Mouse (Mus musculus) liver, embryonic 12.5 days (tissue): ENCODE results near the gene Cd300lg. TPM values are rescaled to one million over a fixed set of nuclear protein-coding genes. Genes with fewer than 3 reads are reported as not detected.
A peak's percentile ranks its signal among the peaks of the same experiment; 100 is the strongest.

Source experiments
- ATAC-seq: fragments of 200-750 bp; cut with Nextera tagmentation; 2 replicates; pipeline ENCODE4 v1.8.0; 2017; ENCODE audit warnings: moderate number of reproducible peaks, mild to moderate bottlenecking, moderate library complexity
- H3K27ac ChIP-seq: fragments of 300-500 bp; sonication (generic); 2 replicates; pipeline ENCODE4 v1.5.1; 2016; ENCODE audit warnings: mild to moderate bottlenecking
- H3K27me3 ChIP-seq: fragments of 300-500 bp; sonication (generic); replicated peaks from 2 replicates; pipeline ENCODE4 v1.6.1; 2016; ENCODE audit warnings: mild to moderate bottlenecking, moderate library complexity
- H3K36me3 ChIP-seq: fragments of 300-500 bp; sonication (generic); 2 replicates; pipeline ENCODE4 v1.6.1; 2016; ENCODE audit warnings: mild to moderate bottlenecking, moderate library complexity
- H3K4me1 ChIP-seq: fragments of 300-500 bp; sonication (generic); 2 replicates; pipeline ENCODE4 v1.6.1; 2016
- H3K4me2 ChIP-seq: fragments of 300-500 bp; sonication (generic); 2 replicates; pipeline ENCODE4 v1.6.1; 2016; ENCODE audit warnings: mild to moderate bottlenecking, moderate library complexity
- H3K4me3 ChIP-seq: fragments of 300-500 bp; sonication (generic); 2 replicates; pipeline ENCODE4 v1.5.1; 2016; ENCODE audit warnings: mild to moderate bottlenecking, moderate library complexity
- H3K9ac ChIP-seq: fragments of 300-500 bp; sonication (generic); 2 replicates; pipeline ENCODE4 v1.6.1; 2016; ENCODE audit warnings: mild to moderate bottlenecking, moderate library complexity
- H3K9me3 ChIP-seq: fragments of 300-500 bp; sonication (generic); replicated peaks from 2 replicates; pipeline ENCODE4 v1.6.1; 2016; ENCODE audit warnings: mild to moderate bottlenecking, moderate library complexity
- WGBS: fragments of 180-500 bp; shearing (Covaris S2); methylation state at CpG from one replicate; pipeline ENCODE4 v1.1.7; 2016; ENCODE audit not compliant: insufficient replicate concordance; 5-methylcytosine and 5-hydroxymethylcytosine counted together
- polyA plus RNA-seq: library from polyadenylated mRNA; unstranded; fragments of >200 nt; fragmentation: Nextera tagmentation; extraction: Ambion mirVana; gene quantifications from 2 replicates; pipeline ENCODE4 v1.2.1, GENCODE M21; 2016

Cd300lg gene
- polyA plus RNA-seq, 1 experiment from 2014 or later = 0.51 TPM

GRCm38 (mm10) chr11:102086331-102086730, 45.0 kb downstream of the Cd300lg start:
- Histone ChIP-seq H3K36me3 (peaks cover 23% of the 10 kb centered on the region), H3K4me2 (peak overlapping the region; percentile 96), H3K9me3 (no peaks in the 10 kb centered on the region), H3K27me3 (peaks cover 14% of the 10 kb centered on the region), H3K27ac (peak overlapping the region; percentile 98), H3K4me1 (peaks cover 59% of the 10 kb centered on the region), H3K4me3 (peak overlapping the region; percentile 71), H3K9ac (peak overlapping the region; percentile 84)
- WGBS = 31% methylated on average over 3 of the region's 3 CpGs
- no peak for ATAC-seq

- Histone ChIP-seq H3K9me3 (no peaks in the 10 kb centered on the region), H3K4me1 (peaks cover 51% of the 10 kb centered on the region), H3K4me2 (peak overlapping the region; percentile 96), H3K9ac (peak overlapping the region; percentile 84), H3K36me3 (peaks cover 23% of the 10 kb centered on the region), H3K4me3 (peak overlapping the region; percentile 71), H3K27me3 (peaks cover 12% of the 10 kb centered on the region), H3K27ac (peak overlapping the region; percentile 98)
- WGBS = 2% methylated on average over 39 of the region's 39 CpGs
- peak; percentile 28 for ATAC-seq
Observed at GRCm38 (mm10) chr11:102087081-102087751, 45.9 kb downstream of the Cd300lg start.

- peak; percentile 84 for ATAC-seq
- H3K4me3 ChIP-seq = peak within 1 kb of the TSS; percentile 71
- under 1% methylated on average over 49 of the region's 49 CpGs for WGBS
- peak within 1 kb of the TSS; percentile 96 for H3K4me2 ChIP-seq
- H3K9me3 ChIP-seq = no peaks in the 10 kb centered on the region
- H3K27me3 ChIP-seq = peaks cover 8% of the 10 kb centered on the region; the same call in 1 of the 2 replicates
- peak within 1 kb of the TSS; percentile 98 for H3K27ac ChIP-seq
- peaks cover 46% of the 10 kb centered on the region for H3K4me1 ChIP-seq
- H3K36me3 ChIP-seq = peaks cover 21% of the 10 kb centered on the region
- H3K9ac ChIP-seq = peak within 1 kb of the TSS; percentile 84
Observed at GRCm38 (mm10) chr11:102087931-102088898, 46.9 kb downstream of the Cd300lg start, which contains the start of gene Mpp2. Mpp2 (minus strand) TSS chr11:102088515.

DNA sequence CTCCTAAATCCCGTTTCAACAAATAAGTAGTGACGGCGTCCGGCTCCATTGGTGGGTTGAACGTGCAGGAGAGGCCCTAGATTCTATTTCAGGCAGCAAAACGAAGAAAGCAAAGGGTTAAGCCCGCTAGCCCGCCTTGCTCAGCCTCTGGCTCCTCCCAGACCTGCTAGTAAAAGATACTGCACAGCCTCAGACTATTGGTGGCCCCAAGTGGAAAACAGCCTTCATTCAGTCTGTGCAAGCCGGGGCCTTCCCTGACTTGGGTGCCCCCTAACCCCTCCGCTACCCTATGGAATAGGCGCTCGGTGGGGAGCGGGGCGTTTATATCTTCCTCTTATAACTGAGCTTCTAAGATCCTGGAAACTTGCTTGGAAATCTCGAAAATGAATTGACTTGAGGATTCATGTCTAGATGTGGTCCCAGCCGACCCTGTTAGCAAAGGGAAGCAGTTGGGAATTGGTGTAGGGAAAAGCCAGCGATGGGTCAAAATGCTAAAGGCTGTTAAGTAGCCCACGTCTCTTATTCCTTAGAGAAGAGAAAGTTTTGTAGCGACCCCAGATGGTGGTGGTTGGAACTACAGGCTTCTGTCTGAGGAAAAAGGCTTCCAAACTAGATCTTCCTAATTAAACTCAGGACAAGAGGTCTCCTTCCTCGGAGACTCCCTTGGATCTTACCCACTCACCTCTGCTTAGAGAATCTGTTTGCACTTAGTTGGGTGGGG, 47.9 kb downstream of the Cd300lg start:
- ATAC-seq = peak; percentile 88
- peak overlapping the region; percentile 96 for H3K4me2 ChIP-seq
- H3K9ac ChIP-seq = peak overlapping the region; percentile 84
- H3K4me3 ChIP-seq = peak overlapping the region; percentile 71
- H3K4me1 ChIP-seq = peaks cover 55% of the 10 kb centered on the region
- H3K27me3 ChIP-seq = peaks cover 8% of the 10 kb centered on the region; the same call in 1 of the 2 replicates
- no peaks in the 10 kb centered on the region for H3K9me3 ChIP-seq
- H3K36me3 ChIP-seq = peaks cover 12% of the 10 kb centered on the region
- WGBS = 2% methylated on average over 20 of the region's 20 CpGs
- H3K27ac ChIP-seq = peak overlapping the region; percentile 98

- Histone ChIP-seq H3K36me3 (no peaks in the 10 kb centered on the region), H3K9me3 (no peaks in the 10 kb centered on the region), H3K4me3 (no peak overlapping the region), H3K9ac (peak overlapping the region; percentile 44; the same call in 1 of the 2 replicates), H3K27ac (peak overlapping the region; percentile 85), H3K4me2 (peak overlapping the region; percentile 72), H3K27me3 (peaks cover 42% of the 10 kb centered on the region), H3K4me1 (peaks cover 50% of the 10 kb centered on the region)
- peak; percentile 33; the same call in 1 of the 2 replicates for ATAC-seq
- 63% methylated on average over 3 of the region's 3 CpGs for WGBS
Observed at GRCm38 (mm10) chr11:102095676-102096075, 54.4 kb downstream of the Cd300lg start.

DNA sequence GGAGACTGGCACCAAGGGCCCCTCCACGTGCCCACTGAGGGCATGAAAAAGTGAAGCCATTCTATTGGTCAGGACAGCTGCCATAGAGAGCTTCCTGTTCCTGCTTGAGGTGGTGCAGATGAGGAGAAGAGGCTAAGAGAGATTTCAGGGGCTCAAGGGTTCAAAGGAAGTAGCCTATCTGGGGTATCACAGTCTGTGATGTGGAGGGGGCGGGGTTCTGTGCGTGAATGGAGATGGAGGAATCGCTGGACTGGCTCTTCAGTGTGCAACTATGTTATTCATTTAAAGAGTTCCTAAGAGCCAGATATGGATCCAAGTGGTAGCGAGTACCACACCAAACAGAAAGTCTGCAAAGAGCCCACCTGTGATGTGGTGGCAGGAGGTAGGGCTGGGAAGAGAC, 55.1 kb downstream of the Cd300lg start:
- ATAC-seq = peak; percentile 32
- H3K4me2 ChIP-seq = peak overlapping the region; percentile 72
- WGBS = 41% methylated on average over 5 of the region's 5 CpGs
- H3K4me3 ChIP-seq = peak overlapping the region; percentile 41
- H3K9me3 ChIP-seq = no peaks in the 10 kb centered on the region
- H3K36me3 ChIP-seq = no peaks in the 10 kb centered on the region
- peaks cover 47% of the 10 kb centered on the region for H3K27me3 ChIP-seq
- peak overlapping the region; percentile 85 for H3K27ac ChIP-seq
- peaks cover 50% of the 10 kb centered on the region for H3K4me1 ChIP-seq
- peak overlapping the region; percentile 44 for H3K9ac ChIP-seq

DNA sequence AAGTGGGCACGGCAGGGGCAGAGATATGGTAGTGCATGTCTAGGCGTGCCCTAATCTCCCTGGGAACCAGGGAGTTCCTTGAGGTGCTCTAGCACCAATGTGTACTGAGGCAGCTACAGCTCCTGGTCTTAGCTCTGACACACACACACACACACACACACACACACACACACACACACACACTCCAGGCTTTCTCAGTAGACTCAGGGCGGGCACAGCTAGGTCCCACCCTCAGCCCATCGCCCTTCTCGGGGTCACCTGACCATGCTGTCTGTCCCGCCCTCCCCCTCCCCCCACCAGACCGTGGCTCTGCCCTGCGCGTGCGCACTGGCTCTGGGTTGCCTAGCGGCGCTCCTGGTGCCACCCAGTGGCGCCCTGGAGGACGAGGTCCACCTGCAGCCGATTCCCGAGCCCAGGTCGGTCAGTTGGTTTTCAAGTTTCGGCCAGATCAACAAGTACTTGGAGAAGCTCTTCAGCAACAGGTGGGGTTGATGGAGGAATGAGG, 55.6 kb downstream of the Cd300lg start:
- peak overlapping the region; percentile 41 for H3K4me3 ChIP-seq
- no peaks in the 10 kb centered on the region for H3K36me3 ChIP-seq
- H3K27ac ChIP-seq = peak overlapping the region; percentile 85
- 2% methylated on average over 18 of the region's 18 CpGs for WGBS
- H3K9me3 ChIP-seq = no peaks in the 10 kb centered on the region
- H3K4me1 ChIP-seq = peaks cover 55% of the 10 kb centered on the region
- peak overlapping the region; percentile 44 for H3K9ac ChIP-seq
- ATAC-seq = peak; percentile 90
- peaks cover 47% of the 10 kb centered on the region for H3K27me3 ChIP-seq
- peak overlapping the region; percentile 72 for H3K4me2 ChIP-seq

DNA sequence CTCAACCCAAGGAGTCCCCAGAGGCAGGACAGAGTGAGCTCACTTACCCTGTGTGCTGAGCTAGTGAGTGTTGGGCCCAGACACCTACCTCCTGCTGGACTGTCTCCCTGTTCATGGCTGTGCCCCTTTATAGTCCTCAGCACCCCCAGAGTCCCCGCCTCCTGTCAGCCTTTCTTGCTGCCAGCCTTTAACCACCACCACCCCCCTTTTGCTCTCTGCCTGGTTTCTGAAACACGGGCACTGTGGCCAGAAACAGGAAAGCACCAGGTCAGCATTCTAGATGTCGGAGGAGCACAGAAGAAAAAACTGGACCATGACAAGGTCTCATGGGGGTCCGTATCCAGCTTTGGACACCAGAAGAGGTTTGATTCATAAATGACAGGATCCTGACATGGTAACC, 59.9 kb downstream of the Cd300lg start, which contains the start of gene Ppy:
TSS of gene Ppy (minus strand) at position 101 of the 400 bp plus-strand sequence.
- Histone ChIP-seq H3K27me3 (peaks cover 88% of the 10 kb centered on the region), H3K27ac (no peak within 1 kb of the TSS), H3K4me3 (no peak within 1 kb of the TSS), H3K36me3 (no peaks in the 10 kb centered on the region), H3K9ac (no peak within 1 kb of the TSS), H3K9me3 (no peaks in the 10 kb centered on the region), H3K4me2 (peak within 1 kb of the TSS; percentile 7; the same call in 1 of the 2 replicates), H3K4me1 (peaks cover 39% of the 10 kb centered on the region)
- 59% methylated on average over 4 of the region's 4 CpGs for WGBS
- no peak for ATAC-seq

- Histone ChIP-seq H3K9ac (no peak overlapping the region), H3K4me3 (no peak overlapping the region), H3K4me1 (peaks cover 31% of the 10 kb centered on the region), H3K36me3 (no peaks in the 10 kb centered on the region), H3K9me3 (no peaks in the 10 kb centered on the region), H3K27ac (no peak overlapping the region), H3K27me3 (peaks cover 99% of the 10 kb centered on the region), H3K4me2 (peak overlapping the region; percentile 19)
- WGBS = 6% methylated on average over 17 of the region's 17 CpGs
- ATAC-seq = peak; percentile 57
Observed at GRCm38 (mm10) chr11:102102485-102103258, 61.4 kb downstream of the Cd300lg start.
